Mouse (Mus musculus) lung, postnatal 10 days (tissue): Measurements from ENCODE around the gene Whamm.

ENCODE experiments used
- DNase-seq: peaks from one replicate; pipeline ENCODE4 v3.0.0; 2021

The Whamm gene

GRCm38 (mm10) chr7:81599379-81600280, 28.6 kb downstream of the Whamm start:
- no peak for DNase-seq

- DNase-seq, result no peak
Observed at GRCm38 (mm10) chr7:81604991-81605390, 33.9 kb downstream of the Whamm start.

- DNase-seq, result no peak
Observed at GRCm38 (mm10) chr7:81605489-81605888, 34.4 kb downstream of the Whamm start.

GRCm38 (mm10) chr7:81606452-81606851, 35.4 kb downstream of the Whamm start:
- DNase-seq, result no peak

GRCm38 (mm10) chr7:81610125-81610524, 39.1 kb downstream of the Whamm start:
- DNase-seq, result peak; percentile 32

GRCm38 (mm10) chr7:81612856-81613635, 42.0 kb downstream of the Whamm start:
- peak; percentile 10 for DNase-seq

- DNase-seq, result no peak
Observed at GRCm38 (mm10) chr7:81615031-81615430, 44.0 kb downstream of the Whamm start.

- DNase-seq, result no peak
Observed at GRCm38 (mm10) chr7:81622793-81623192, 51.7 kb downstream of the Whamm start.

- no peak for DNase-seq
Observed at GRCm38 (mm10) chr7:81623767-81624166, 52.7 kb downstream of the Whamm start.

- DNase-seq, result peak; percentile 5
Observed at GRCm38 (mm10) chr7:81626460-81626859, 55.4 kb downstream of the Whamm start.

- no peak for DNase-seq
Observed at GRCm38 (mm10) chr7:81631261-81631660, 60.2 kb downstream of the Whamm start.

GRCm38 (mm10) chr7:81632586-81632985, 61.5 kb downstream of the Whamm start:
- DNase-seq, result no peak

GRCm38 (mm10) chr7:81641101-81641500, 70.0 kb downstream of the Whamm start:
- no peak for DNase-seq

GRCm38 (mm10) chr7:81644551-81645235, 73.6 kb downstream of the Whamm start:
- no peak for DNase-seq
